Mouse (Mus musculus): Measurements from ENCODE around the gene Spib. TPM values are rescaled to one million over a fixed set of nuclear protein-coding genes. Genes with fewer than 3 reads are reported as not detected.

The Spib gene
- polyA plus RNA-seq, 2 experiments, result 0.11 to 0.16 TPM

DNA sequence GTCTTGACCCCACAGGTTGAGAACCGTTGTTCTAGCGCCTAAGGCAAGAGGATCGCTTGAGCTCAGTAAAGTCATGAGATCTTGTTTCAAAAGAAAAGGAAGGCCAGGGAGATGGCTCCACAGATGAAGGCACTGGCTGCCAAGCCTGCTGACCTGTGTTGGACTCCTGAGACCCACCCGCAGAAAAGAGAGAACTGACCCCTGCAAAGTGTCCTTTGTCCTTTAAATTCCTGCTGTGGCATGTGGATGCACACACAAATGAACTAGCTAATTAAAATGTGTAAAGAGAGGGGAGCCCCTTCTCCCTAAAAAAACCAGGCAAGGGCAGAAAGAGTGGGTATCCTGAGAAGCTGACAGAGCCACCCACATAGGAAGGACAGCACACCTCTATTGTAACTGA is 39.9 kb upstream of the Spib start:
- no peak overlapping the region for H3K4me2 ChIP-seq (ENCODE audit: low read depth)
- TF ChIP-seq EP300 (IDR thresholded peaks at IDR 0.05; ENCODE audit: low read depth), result no peak
- no peak for TF ChIP-seq CTCF (IDR thresholded peaks at IDR 0.05; ENCODE audit: low read depth)
- no peaks in the 10 kb centered on the region for H3K9me3 ChIP-seq (ENCODE audit: control insufficient read depth, low read length)
- no peak overlapping the region for H3K27ac ChIP-seq
- H3K4me1 ChIP-seq (replicated peaks; ENCODE audit: control insufficient read depth in 2 of 2, insufficient read depth in 2 of 2, low read length in 1 of 2), result no peaks in the 10 kb centered on the region
- H3K27me3 ChIP-seq (ENCODE audit: control insufficient read depth, insufficient read depth, low read length), result no peaks in the 10 kb centered on the region
- no peak overlapping the region for H3K9ac ChIP-seq (replicated peaks)
- ATAC-seq (ENCODE audit: insufficient read depth), result no peak
- DNase-seq (ENCODE audit: low read depth in 3 of 3, low spot score in 3 of 3), result no peak
- no peaks in the 10 kb centered on the region for H3K36me3 ChIP-seq (replicated peaks; ENCODE audit: control insufficient read depth, insufficient read depth, low read depth)
- H3K4me3 ChIP-seq (ENCODE audit: insufficient read depth in 1 of 2, low read depth in 2 of 2, low read length in 2 of 2), result no peak overlapping the region
- WGBS (ENCODE audit: insufficient replicate concordance), result 68% methylated on average over 4 of the region's 4 CpGs

DNA sequence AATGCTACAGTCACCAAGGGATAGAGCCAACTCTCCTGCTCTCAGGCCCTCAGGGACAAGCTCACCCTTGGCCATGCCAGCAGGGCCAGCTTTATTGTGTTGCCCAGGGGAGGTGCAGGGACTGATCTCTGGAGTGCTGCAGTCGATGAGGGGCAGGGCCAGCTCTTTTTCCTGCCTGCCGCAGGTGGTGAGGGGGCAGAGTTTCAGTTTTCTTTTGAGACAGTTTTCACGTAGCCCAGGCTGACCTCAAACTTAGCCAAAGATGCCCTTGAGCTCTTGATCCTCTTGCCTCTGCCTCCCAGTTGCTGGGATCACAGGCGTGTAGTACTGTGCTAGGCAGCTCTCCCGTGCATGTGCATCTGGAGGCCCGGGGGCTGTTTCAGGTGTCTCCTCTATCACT is 39.1 kb upstream of the Spib start:
- Histone ChIP-seq H3K4me1 (replicated peaks; ENCODE audit: control insufficient read depth in 2 of 2, insufficient read depth in 2 of 2, low read length in 1 of 2) (no peaks in the 10 kb centered on the region), H3K27ac (no peak overlapping the region), H3K36me3 (replicated peaks; ENCODE audit: control insufficient read depth, insufficient read depth, low read depth) (no peaks in the 10 kb centered on the region), H3K27me3 (ENCODE audit: control insufficient read depth, insufficient read depth, low read length) (no peaks in the 10 kb centered on the region), H3K9me3 (ENCODE audit: control insufficient read depth, low read length) (no peaks in the 10 kb centered on the region), H3K4me3 (ENCODE audit: insufficient read depth in 1 of 2, low read depth in 2 of 2, low read length in 2 of 2) (no peak overlapping the region), H3K4me2 (ENCODE audit: low read depth) (no peak overlapping the region), H3K9ac (replicated peaks) (no peak overlapping the region)
- TF ChIP-seq EP300 (IDR thresholded peaks at IDR 0.05; ENCODE audit: low read depth) (no peak), CTCF (IDR thresholded peaks at IDR 0.05; ENCODE audit: low read depth) (no peak)
- DNase-seq (ENCODE audit: low read depth in 3 of 3, low spot score in 3 of 3), result no peak
- 54% methylated on average over 6 of the region's 6 CpGs for WGBS (ENCODE audit: insufficient replicate concordance)
- ATAC-seq (ENCODE audit: insufficient read depth), result no peak

DNA sequence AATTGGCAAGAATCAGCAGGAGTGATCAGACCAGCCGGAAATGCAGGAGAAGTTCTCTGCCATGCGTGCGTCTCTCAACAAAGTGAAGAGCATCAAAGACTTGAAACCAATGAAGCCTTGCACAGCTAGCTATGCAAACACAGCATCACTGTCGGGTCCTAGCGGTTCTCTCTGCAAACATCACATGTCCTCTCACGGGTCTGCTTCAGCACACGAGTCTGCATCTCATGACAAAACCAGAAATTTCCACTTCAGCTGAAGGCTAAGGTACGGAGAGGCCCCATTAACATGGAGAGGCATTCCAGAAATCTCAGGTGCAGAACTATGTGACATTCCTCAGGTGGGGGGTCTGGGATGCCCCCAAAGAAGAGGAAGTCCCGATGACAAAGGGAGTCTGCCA is 36.9 kb upstream of the Spib start:
- H3K27ac ChIP-seq, result no peak overlapping the region
- no peak overlapping the region for H3K4me3 ChIP-seq (ENCODE audit: insufficient read depth in 1 of 2, low read depth in 2 of 2, low read length in 2 of 2)
- H3K4me2 ChIP-seq (ENCODE audit: low read depth), result no peak overlapping the region
- H3K9ac ChIP-seq (replicated peaks), result no peak overlapping the region
- WGBS (ENCODE audit: insufficient replicate concordance), result 49% methylated on average over 9 of the region's 9 CpGs
- no peaks in the 10 kb centered on the region for H3K4me1 ChIP-seq (replicated peaks; ENCODE audit: control insufficient read depth in 2 of 2, insufficient read depth in 2 of 2, low read length in 1 of 2)
- DNase-seq (ENCODE audit: low read depth in 3 of 3, low spot score in 3 of 3) (no peak), ATAC-seq (ENCODE audit: insufficient read depth) (no peak)
- H3K9me3 ChIP-seq (ENCODE audit: control insufficient read depth, low read length), result no peaks in the 10 kb centered on the region
- TF ChIP-seq EP300 (IDR thresholded peaks at IDR 0.05; ENCODE audit: low read depth) (no peak), CTCF (IDR thresholded peaks at IDR 0.05; ENCODE audit: low read depth) (no peak)
- no peaks in the 10 kb centered on the region for H3K27me3 ChIP-seq (ENCODE audit: control insufficient read depth, insufficient read depth, low read length)
- no peaks in the 10 kb centered on the region for H3K36me3 ChIP-seq (replicated peaks; ENCODE audit: control insufficient read depth, insufficient read depth, low read depth)

DNA sequence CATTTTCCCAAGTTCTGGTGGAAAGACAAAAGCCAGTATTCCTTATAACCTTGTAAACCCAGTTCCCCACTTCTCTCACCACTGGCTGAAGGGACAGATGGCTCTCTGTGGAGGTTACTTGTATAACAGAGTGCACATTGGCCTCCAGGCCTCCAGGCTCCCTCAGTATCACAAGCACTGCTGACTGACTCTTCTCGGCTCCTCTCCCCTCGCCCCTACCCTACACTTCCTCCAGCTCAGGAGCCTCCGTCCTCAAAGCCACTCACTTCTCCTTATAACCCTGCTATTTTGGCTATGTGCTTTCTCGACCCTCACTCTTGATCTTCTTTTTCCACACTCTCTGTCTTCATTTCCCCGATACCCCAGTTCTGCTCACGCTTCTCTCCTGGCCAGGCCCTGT is 33.5 kb upstream of the Spib start:
- Histone ChIP-seq H3K4me3 (ENCODE audit: insufficient read depth in 1 of 2, low read depth in 2 of 2, low read length in 2 of 2) (no peak overlapping the region), H3K4me2 (ENCODE audit: low read depth) (no peak overlapping the region), H3K27ac (no peak overlapping the region), H3K36me3 (replicated peaks; ENCODE audit: control insufficient read depth, insufficient read depth, low read depth) (no peaks in the 10 kb centered on the region), H3K27me3 (ENCODE audit: control insufficient read depth, insufficient read depth, low read length) (no peaks in the 10 kb centered on the region), H3K9ac (replicated peaks) (no peak overlapping the region), H3K4me1 (replicated peaks; ENCODE audit: control insufficient read depth in 2 of 2, insufficient read depth in 2 of 2, low read length in 1 of 2) (no peaks in the 10 kb centered on the region), H3K9me3 (ENCODE audit: control insufficient read depth, low read length) (no peaks in the 10 kb centered on the region)
- 37% methylated on average over 6 of the region's 6 CpGs for WGBS (ENCODE audit: insufficient replicate concordance)
- DNase-seq (ENCODE audit: low read depth in 3 of 3, low spot score in 3 of 3) (no peak), ATAC-seq (ENCODE audit: insufficient read depth) (no peak)
- no peak for TF ChIP-seq CTCF (IDR thresholded peaks at IDR 0.05; ENCODE audit: low read depth)
- no peak for TF ChIP-seq EP300 (IDR thresholded peaks at IDR 0.05; ENCODE audit: low read depth)

DNA sequence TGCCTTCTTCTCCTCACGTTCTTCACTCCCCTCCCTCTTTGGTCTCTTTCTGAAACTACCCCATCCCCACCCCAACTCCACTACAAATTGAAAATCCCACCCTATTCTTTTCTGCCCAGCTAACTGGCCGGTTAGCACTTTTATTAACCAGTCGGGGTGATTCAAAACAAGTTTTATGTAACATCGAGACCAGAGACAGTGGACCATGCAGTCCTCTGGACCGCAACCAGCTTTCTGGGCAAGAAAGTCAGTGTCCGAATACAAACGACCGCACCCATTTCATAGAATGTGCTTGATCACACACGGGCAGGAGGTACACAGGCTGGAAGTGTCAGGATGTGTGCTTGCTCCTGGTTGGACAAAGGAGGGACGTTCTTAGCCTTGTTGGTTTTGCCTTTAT is 32.6 kb upstream of the Spib start:
- DNase-seq (ENCODE audit: low read depth in 3 of 3, low spot score in 3 of 3) (no peak), ATAC-seq (ENCODE audit: insufficient read depth) (no peak)
- H3K4me1 ChIP-seq (replicated peaks; ENCODE audit: control insufficient read depth in 2 of 2, insufficient read depth in 2 of 2, low read length in 1 of 2), result no peaks in the 10 kb centered on the region
- no peak for TF ChIP-seq EP300 (IDR thresholded peaks at IDR 0.05; ENCODE audit: low read depth)
- no peak for TF ChIP-seq CTCF (IDR thresholded peaks at IDR 0.05; ENCODE audit: low read depth)
- no peak overlapping the region for H3K27ac ChIP-seq
- no peaks in the 10 kb centered on the region for H3K9me3 ChIP-seq (ENCODE audit: control insufficient read depth, low read length)
- no peaks in the 10 kb centered on the region for H3K36me3 ChIP-seq (replicated peaks; ENCODE audit: control insufficient read depth, insufficient read depth, low read depth)
- H3K27me3 ChIP-seq (ENCODE audit: control insufficient read depth, insufficient read depth, low read length), result no peaks in the 10 kb centered on the region
- H3K4me2 ChIP-seq (ENCODE audit: low read depth), result no peak overlapping the region
- H3K4me3 ChIP-seq (ENCODE audit: insufficient read depth in 1 of 2, low read depth in 2 of 2, low read length in 2 of 2), result no peak overlapping the region
- H3K9ac ChIP-seq (replicated peaks), result no peak overlapping the region
- WGBS (ENCODE audit: insufficient replicate concordance), result 66% methylated on average over 10 of the region's 10 CpGs
